Mouse (Mus musculus) MEL (cell line): Measurements from ENCODE around the gene Tapbpl. TPM values are rescaled to one million over a fixed set of nuclear protein-coding genes. Genes with fewer than 3 reads are reported as not detected.

Source experiments
- DNase-seq: peaks from one replicate; pipeline ENCODE4 v3.0.0; 2011; ENCODE audit warnings: low read depth, low spot score
- H3K27ac ChIP-seq: 2 replicates; pipeline ENCODE4 v1.5.1; 2012; ENCODE audit warnings: low read depth, mild to moderate bottlenecking, control low read depth, low read length, moderate library complexity; ENCODE audit not compliant: control insufficient read depth
- H3K27me3 ChIP-seq, 2 experiments: fragments of 150-350 bp in 1 of 2; sonication (generic) in 1 of 2; 2 replicates each; pipeline ENCODE4 v1.6.1; 2012; ENCODE audit warnings: low read length in 2 of 2, mild to moderate bottlenecking in 2 of 2, improper control_type of control experiment in 1 of 2, moderate library complexity in 1 of 2; ENCODE audit not compliant: insufficient read depth in 2 of 2, control insufficient read depth in 1 of 2
- H3K36me3 ChIP-seq, 2 experiments: 2 replicates each; pipeline ENCODE4 v1.6.1; 2012 to 2014; ENCODE audit warnings: low read length in 2 of 2, improper control_type of control experiment in 1 of 2, inconsistent platforms in 1 of 2, mild to moderate bottlenecking in 1 of 2; ENCODE audit not compliant: insufficient read depth in 2 of 2, control insufficient read depth in 1 of 2
- H3K4me1 ChIP-seq, 2 experiments: fragments of 150-350 bp in 1 of 2; sonication (generic) in 1 of 2; 2 replicates each; pipeline ENCODE4 v1.6.1; 2012; ENCODE audit warnings: low read length in 2 of 2, improper control_type of control experiment in 1 of 2, mild to moderate bottlenecking in 1 of 2; ENCODE audit not compliant: insufficient read depth in 2 of 2, control insufficient read depth in 1 of 2
- H3K4me3 ChIP-seq, 2 experiments: fragments of 150-350 bp in 1 of 2; sonication (generic) in 1 of 2; 2 replicates each; pipeline ENCODE4 v1.5.1; 2012; ENCODE audit warnings: low read depth in 2 of 2, low read length in 2 of 2, mild to moderate bottlenecking in 2 of 2, moderate library complexity in 2 of 2, control low read depth in 1 of 2, improper control_type of control experiment in 1 of 2; ENCODE audit not compliant: control insufficient read depth in 1 of 2, insufficient read depth in 1 of 2
- H3K79me2 ChIP-seq: 2 replicates; pipeline ENCODE4 v1.6.1; 2012; ENCODE audit warnings: mild to moderate bottlenecking, low read length, moderate library complexity; ENCODE audit not compliant: control insufficient read depth, poor library complexity, insufficient read depth
- H3K9ac ChIP-seq: 2 replicates; pipeline ENCODE4 v1.6.1; 2012; ENCODE audit warnings: low read depth, mild to moderate bottlenecking, control low read depth, low read length, moderate library complexity; ENCODE audit not compliant: control insufficient read depth, poor library complexity, severe bottlenecking
- H3K9me3 ChIP-seq: fragments of 150-350 bp; sonication (generic); replicated peaks from 2 replicates; pipeline ENCODE4 v1.6.1; 2012; ENCODE audit warnings: mild to moderate bottlenecking, low read length, improper control_type of control experiment, moderate library complexity; ENCODE audit not compliant: insufficient read depth
- CTCF ChIP-seq, 3 experiments: IDR thresholded peaks in 2 of 3; conservative IDR thresholded peaks in 1 of 3; 2 replicates each; pipeline ENCODE4 v1.5.1; 2011 to 2012; ENCODE audit warnings: low read length in 3 of 3, low read depth in 2 of 3, mild to moderate bottlenecking in 2 of 3, improper control_type of control experiment in 1 of 3, inconsistent platforms in 1 of 3, mixed read lengths in 1 of 3, moderate library complexity in 1 of 3; ENCODE audit not compliant: control insufficient read depth in 1 of 3, insufficient read depth in 1 of 3, poor library complexity in 1 of 3, severe bottlenecking in 1 of 3
- ELF1 ChIP-seq: IDR thresholded peaks from 2 replicates; pipeline ENCODE4 v1.6.1; 2014; ENCODE audit warnings: low read depth, mild to moderate bottlenecking, inconsistent platforms, low read length, improper control_type of control experiment, moderate library complexity
- EP300 ChIP-seq, 2 experiments: IDR thresholded peaks; 2 replicates each; pipeline ENCODE4 v1.6.1; 2011; ENCODE audit warnings: improper control_type of control experiment in 2 of 2, low read length in 2 of 2, low read depth in 1 of 2, mild to moderate bottlenecking in 1 of 2
- ETS1 ChIP-seq: IDR thresholded peaks from 2 replicates; pipeline ENCODE4 v1.6.1; 2012; ENCODE audit warnings: low read depth, mild to moderate bottlenecking, inconsistent platforms, low read length, improper control_type of control experiment, moderate library complexity
- GABPA ChIP-seq: IDR thresholded peaks from 2 replicates; pipeline ENCODE4 v1.6.1; 2012; ENCODE audit warnings: low read depth, mild to moderate bottlenecking, inconsistent platforms, low read length, improper control_type of control experiment, moderate library complexity
- GATA1 ChIP-seq: IDR thresholded peaks from 2 replicates; pipeline ENCODE4 v1.6.1; 2011; ENCODE audit warnings: low read depth, low read length, improper control_type of control experiment
- JUND ChIP-seq: IDR thresholded peaks from 2 replicates; pipeline ENCODE4 v1.6.1; 2011; ENCODE audit warnings: low read depth, mild to moderate bottlenecking, improper control_type of control experiment, low read length
- KAT2A ChIP-seq: conservative IDR thresholded peaks from 2 replicates; pipeline ENCODE4 v1.6.1; 2012; ENCODE audit warnings: low read depth, low read length, improper control_type of control experiment, inconsistent platforms
- MAFK ChIP-seq: IDR thresholded peaks from 2 replicates; pipeline ENCODE4 v1.6.1; 2011; ENCODE audit warnings: low read depth, mild to moderate bottlenecking, low read length, improper control_type of control experiment, borderline replicate concordance
- MAX ChIP-seq: IDR thresholded peaks from 2 replicates; pipeline ENCODE4 v1.6.1; 2011; ENCODE audit warnings: low read length, improper control_type of control experiment
- MAZ ChIP-seq: IDR thresholded peaks from 2 replicates; pipeline ENCODE4 v1.6.1; 2012; ENCODE audit warnings: low read depth, mild to moderate bottlenecking, inconsistent platforms, low read length, improper control_type of control experiment
- MXI1 ChIP-seq: IDR thresholded peaks from 2 replicates; pipeline ENCODE4 v1.6.1; 2011; ENCODE audit warnings: mild to moderate bottlenecking, low read depth, low read length, improper control_type of control experiment
- MYC ChIP-seq: IDR thresholded peaks from 2 replicates; pipeline ENCODE4 v1.6.1; 2011; ENCODE audit warnings: low read depth, mild to moderate bottlenecking, low read length, improper control_type of control experiment, moderate library complexity
- POLR2AphosphoS2 ChIP-seq: IDR thresholded peaks from 2 replicates; pipeline ENCODE4 v1.6.1; 2011; ENCODE audit warnings: low read length, improper control_type of control experiment
- POLR2AphosphoS5 ChIP-seq: IDR thresholded peaks from 2 replicates; pipeline ENCODE4 v1.6.1; 2012; ENCODE audit warnings: low read depth, borderline replicate concordance, mild to moderate bottlenecking, inconsistent platforms, low read length, moderate library complexity, mixed read lengths
- RCOR1 ChIP-seq: IDR thresholded peaks from 2 replicates; pipeline ENCODE4 v1.6.1; 2012; ENCODE audit warnings: low read depth, mild to moderate bottlenecking, inconsistent platforms, low read length, improper control_type of control experiment
- SIN3A ChIP-seq: IDR thresholded peaks from 2 replicates; pipeline ENCODE4 v1.6.1; 2012; ENCODE audit warnings: low read length, improper control_type of control experiment, inconsistent platforms
- SMC3 ChIP-seq: IDR thresholded peaks from 2 replicates; pipeline ENCODE4 v1.6.1; 2011; ENCODE audit warnings: low read depth, low read length, improper control_type of control experiment
- TAL1 ChIP-seq: IDR thresholded peaks from 2 replicates; pipeline ENCODE4 v1.6.1; 2012; ENCODE audit warnings: mild to moderate bottlenecking, inconsistent platforms, low read length, moderate library complexity, mixed read lengths
- TCF12 ChIP-seq: IDR thresholded peaks from 2 replicates; pipeline ENCODE4 v1.6.1; 2014; ENCODE audit warnings: low read depth, mild to moderate bottlenecking, inconsistent platforms, low read length, improper control_type of control experiment, moderate library complexity
- UBTF ChIP-seq: IDR thresholded peaks from 2 replicates; pipeline ENCODE4 v1.6.1; 2012; ENCODE audit warnings: low read depth, mild to moderate bottlenecking, inconsistent platforms, low read length, improper control_type of control experiment, moderate library complexity, borderline replicate concordance; ENCODE audit not compliant: insufficient read depth
- USF1 ChIP-seq: IDR thresholded peaks from 2 replicates; pipeline ENCODE4 v1.6.1; 2014; ENCODE audit warnings: low read depth, mild to moderate bottlenecking, inconsistent platforms, low read length, improper control_type of control experiment, moderate library complexity
- ZKSCAN1 ChIP-seq: IDR thresholded peaks from 2 replicates; pipeline ENCODE4 v1.6.1; 2012; ENCODE audit warnings: low read depth, mild to moderate bottlenecking, inconsistent platforms, low read length, improper control_type of control experiment, moderate library complexity
- ZMIZ1 ChIP-seq: IDR thresholded peaks from 2 replicates; pipeline ENCODE4 v1.6.1; 2012; ENCODE audit warnings: low read depth, mild to moderate bottlenecking, inconsistent platforms, low read length, improper control_type of control experiment, moderate library complexity
- ZNF384 ChIP-seq: IDR thresholded peaks from 2 replicates; pipeline ENCODE4 v1.6.1; 2012; ENCODE audit warnings: low read depth, mild to moderate bottlenecking, inconsistent platforms, low read length, improper control_type of control experiment
- polyA plus RNA-seq, 2 experiments: library from polyadenylated mRNA; stranded (reverse) in 1 of 2; unstranded in 1 of 2; fragments of >175 nt in 1 of 2; fragments of >200 nt in 1 of 2; gene quantifications; 2 replicates each; pipeline versions ENCODE4 v1.2.1 to v1.2.4; 2012; ENCODE audit warnings: low replicate concordance in 2 of 2, low read depth in 1 of 2; ENCODE audit not compliant: insufficient read length in 2 of 2, insufficient read depth in 1 of 2, missing spikeins in 1 of 2
- total RNA-seq: library from RNA; depleted of rRNA; stranded (reverse); fragments of 300-350 nt; gene quantifications from 2 replicates; pipeline ENCODE4 v1.2.3, GENCODE M21; 2012

The Tapbpl gene
- total and polyA plus RNA-seq, 3 experiments = 2.5 to 5.2 TPM; not detected in 1

DNA sequence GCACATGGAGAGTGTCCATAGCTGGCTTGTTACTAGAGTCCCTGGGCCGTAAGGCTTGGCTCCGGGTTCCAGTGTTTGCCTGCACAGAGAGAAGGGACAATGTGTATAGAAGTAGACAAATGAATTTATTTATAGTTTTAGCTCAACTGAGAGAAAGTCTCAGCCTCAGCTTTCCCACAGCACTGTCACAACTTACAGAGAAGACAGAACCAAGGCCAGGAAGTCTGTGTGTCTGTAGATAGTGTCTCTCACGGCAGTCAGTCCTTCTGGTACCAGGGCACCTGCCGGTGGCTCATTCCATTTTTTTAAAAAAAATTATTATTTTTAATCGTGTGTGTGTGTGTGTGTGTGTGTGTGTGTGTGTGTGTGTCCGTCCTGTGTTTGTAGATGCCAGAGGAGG is 856 bp upstream of the Tapbpl start:
- peak overlapping the region; percentile 30 for H3K27ac ChIP-seq
- peaks cover 4% of the 10 kb centered on the region; the same call in 1 of the 2 replicates for H3K79me2 ChIP-seq
- H3K4me1 ChIP-seq = peaks cover 3 to 17% of the 10 kb centered on the region in 2 experiments; a peak in 3 of 4 replicates
- peak overlapping the region; percentile 84 to 89; a peak in 3 of 4 replicates for H3K4me3 ChIP-seq
- no peaks in the 10 kb centered on the region for H3K9me3 ChIP-seq
- peak; percentile 58 for DNase-seq
- peak overlapping the region; percentile 85 for H3K9ac ChIP-seq
- no peaks in the 10 kb centered on the region for H3K27me3 ChIP-seq
- H3K36me3 ChIP-seq = peaks cover 0 to 9% of the 10 kb centered on the region in 2 experiments; a peak in 2 of 4 replicates
- TF ChIP-seq POLR2AphosphoS2 (no peak), ELF1 (no peak), TAL1 (peak; percentile 65), ETS1 (peak; percentile 45; the same call in 1 of the 2 replicates), MXI1 (peak; percentile 45; the same call in 1 of the 2 replicates), RCOR1 (no peak), MAZ (no peak), EP300 (IDR thresholded peaks at IDR 0.05; ENCODE audit: low read depth in 1 of 2, low read length in 2 of 2) (peak; percentile 14 to 41; a peak in 1 of 4 replicates), GATA1 (0 out of 2 replicates have a peak, but pooled peaks have one; percentile 21), MAX (no peak), TCF12 (peak; percentile 68; the same call in 1 of the 2 replicates)

GRCm38 (mm10) chr6:125232045-125232437 is 381 bp upstream of the Tapbpl start:
- H3K9me3 ChIP-seq = no peaks in the 10 kb centered on the region
- peak overlapping the region; percentile 85 for H3K9ac ChIP-seq
- peak overlapping the region; percentile 84 to 89 for H3K4me3 ChIP-seq
- H3K27ac ChIP-seq = peak overlapping the region; percentile 70
- no peaks in the 10 kb centered on the region for H3K27me3 ChIP-seq
- H3K79me2 ChIP-seq = peaks cover 4% of the 10 kb centered on the region; the same call in 1 of the 2 replicates
- H3K4me1 ChIP-seq = peaks cover 3 to 17% of the 10 kb centered on the region in 2 experiments; a peak in 3 of 4 replicates
- peaks cover 0 to 9% of the 10 kb centered on the region in 2 experiments; a peak in 2 of 4 replicates for H3K36me3 ChIP-seq
- no peak for TF ChIP-seq UBTF
- TF ChIP-seq TAL1 = no peak
- TF ChIP-seq ZNF384 = no peak
- TF ChIP-seq ZMIZ1 = no peak
- TF ChIP-seq POLR2AphosphoS5 = no peak
- TF ChIP-seq MYC = no peak
- TF ChIP-seq KAT2A = no peak
- no peak for TF ChIP-seq SIN3A
- no peak for TF ChIP-seq ZKSCAN1
- no peak for TF ChIP-seq SMC3
- TF ChIP-seq JUND = no peak
- TF ChIP-seq USF1 = no peak
- no peak for TF ChIP-seq TCF12
- TF ChIP-seq CTCF (IDR thresholded peaks at IDR 0.05 in 2 of 3, conservative IDR thresholded peaks at IDR 0.05 in 1 of 3; ENCODE audit: control insufficient read depth in 1 of 3, insufficient read depth in 1 of 3, low read depth in 2 of 3, low read length in 3 of 3, poor library complexity in 1 of 3, severe bottlenecking in 1 of 3) = no peak
- TF ChIP-seq RCOR1 = no peak
- TF ChIP-seq GABPA = no peak
- TF ChIP-seq MAFK = no peak
- DNase-seq = peak; percentile 61
